Mouse (Mus musculus): ENCODE measurements at regions not wholly inside any gene's neighbourhood (a gene's known extent, or its start where the extent isn't known, plus 50 kb on each side); places are given as distances from the start of the nearest gene placed in this dataset.

- TF ChIP-seq GATA1 (IDR thresholded peaks at IDR 0.05; ENCODE audit: borderline replicate concordance, low read length) (no peak), FLI1 (IDR thresholded peaks at IDR 0.05; ENCODE audit: low read length) (no peak)
These were observed 125.8 kb downstream of the Nab1 start for GRCm38 (mm10) chr1:52374666-52375065.
